Mouse (Mus musculus) G1E-ER4 (cell line): Measurements from ENCODE around the gene Cs. TPM values are rescaled to one million over a fixed set of nuclear protein-coding genes. Genes with fewer than 3 reads are reported as not detected.

Experiments
- GATA1 ChIP-seq: IDR thresholded peaks from one replicate; pipeline ENCODE4 v1.8.0; 2012; ENCODE audit warnings: low read length, inconsistent platforms
- polyA plus RNA-seq: library from polyadenylated mRNA; stranded (reverse); fragments of >175 nt; gene quantifications from 2 replicates; pipeline ENCODE4 v1.2.3, GENCODE M21; 2012

The Cs gene
- polyA plus RNA-seq, 1 experiment: 16.3 TPM

GRCm38 (mm10) chr10:128411211-128412054, 73.9 kb downstream of the Cs start, which contains the start of the genes Nabp2 and Rnf41:
Nabp2 (minus strand) TSS chr10:128411492.
Rnf41 (plus strand) TSS chr10:128411657.
- no peak for TF ChIP-seq GATA1

GRCm38 (mm10) chr10:128412055-128412381, 74.5 kb downstream of the Cs start:
- TF ChIP-seq GATA1: no peak

Other genes starting within 250 kb of the Cs start
- gene Baz2a, start 246.2 kb upstream of the Cs start, polyA plus RNA-seq: 30.8 and 32.5 TPM in 2 replicates
- gene Rbms2, start 157.4 kb upstream of the Cs start, polyA plus RNA-seq: 8.8 and 10.8 TPM in 2 replicates
- 15.4 and 19.6 TPM in 2 replicates for gene Gls2, start 143.3 kb upstream of the Cs start, polyA plus RNA-seq
- gene Spryd4, start 125.9 kb upstream of the Cs start, polyA plus RNA-seq: 3.9 and 5.2 TPM in 2 replicates
- not detected in 2 replicates for gene Mip, start 111.9 kb upstream of the Cs start, polyA plus RNA-seq
- gene Timeless, start 105.7 kb upstream of the Cs start, polyA plus RNA-seq: 38.9 and 45.1 TPM in 2 replicates
- 0.04 TPM in 1 of 2 replicates, not detected in the other for gene Apon, start 83.6 kb upstream of the Cs start, polyA plus RNA-seq
- gene Apof, start 69.1 kb upstream of the Cs start, polyA plus RNA-seq: not detected in 2 replicates
- gene Stat2, start 67.2 kb upstream of the Cs start, polyA plus RNA-seq: 9.1 TPM in 2 replicates
- 0.05 and 0.08 TPM in 2 replicates for gene Il23a, start 39.0 kb upstream of the Cs start, polyA plus RNA-seq
- gene Pan2, start 34.4 kb upstream of the Cs start, polyA plus RNA-seq: 2.7 and 3.1 TPM in 2 replicates
- gene Cnpy2, start 15.3 kb upstream of the Cs start, polyA plus RNA-seq: 83.4 and 115 TPM in 2 replicates
- gene Coq10a, start 31.3 kb downstream of the Cs start, polyA plus RNA-seq: 8.7 and 15.8 TPM in 2 replicates
- gene Ankrd52, start 39.4 kb downstream of the Cs start, polyA plus RNA-seq: 79.7 and 85.8 TPM in 2 replicates
- gene Slc39a5, start 63.5 kb downstream of the Cs start, polyA plus RNA-seq: not detected in 2 replicates
- gene Nabp2, start 73.8 kb downstream of the Cs start, polyA plus RNA-seq: 226 and 249 TPM in 2 replicates
- 11.6 and 14.5 TPM in 2 replicates for gene Rnf41, start 73.9 kb downstream of the Cs start, polyA plus RNA-seq
- 158 and 204 TPM in 2 replicates for gene Smarcc2, start 121.5 kb downstream of the Cs start, polyA plus RNA-seq
- gene Myl6, start 156.4 kb downstream of the Cs start, polyA plus RNA-seq: 221 and 292 TPM in 2 replicates
- gene Myl6b, start 161.0 kb downstream of the Cs start, polyA plus RNA-seq: 18.5 and 18.8 TPM in 2 replicates
- 77.9 and 92.1 TPM in 2 replicates for gene Esyt1, start 188.1 kb downstream of the Cs start, polyA plus RNA-seq
- 18.8 and 21.2 TPM in 2 replicates for gene Zc3h10, start 210.0 kb downstream of the Cs start, polyA plus RNA-seq
- 8,707 and 11,892 TPM in 2 replicates for gene Rpl41, start 211.6 kb downstream of the Cs start, polyA plus RNA-seq
- gene Pa2g4, start 228.3 kb downstream of the Cs start, polyA plus RNA-seq: 631 and 749 TPM in 2 replicates